21 mouse cellular contexts compared by ENCODE assay signal in genomic region chr9:113782362-113783005, GRCm38 (mm10). TPM values are rescaled to one million over a fixed set of nuclear protein-coding genes. Genes with fewer than 3 reads are reported as not detected.
DNase-seq lines count a peak whose midpoint lies in the region; ATAC-seq lines count a peak whose summit lies in the region.
"Had no signal": no experiment of that assay in that cellular context is flagged by ENCODE, and none has a peak within 500 bp of the region (broad histone marks: within the 10 kb centered on the region; RNA-seq: fewer than 3 reads in every experiment).

No protein-coding gene starts in this region.

- H3K9me3 ChIP-seq in forebrain, embryonic 12.5 days, result no peaks in the 10 kb centered on the region
- no peaks in the 10 kb centered on the region for H3K9me3 ChIP-seq in forebrain, embryonic 16.5 days (ENCODE audit: control insufficient read depth, low read length)
- no peaks in the 10 kb centered on the region for H3K9me3 ChIP-seq in midbrain, embryonic 12.5 days
- H3K9me3 ChIP-seq in midbrain, embryonic 13.5 days, result no peaks in the 10 kb centered on the region
- no peaks in the 10 kb centered on the region for H3K9me3 ChIP-seq in hindbrain, embryonic 12.5 days (replicated peaks)
- H3K9me3 ChIP-seq: embryonic facial prominence, embryonic 10.5 days; heart, embryonic 13.5 days; liver, embryonic 13.5 days; megakaryocyte, embryonic 14.5 days had no signal

- ATAC-seq in forebrain, embryonic 12.5 days (ENCODE audit: low FRiP score), result peak; percentile 30; the same call in 1 of the 2 replicates
- ATAC-seq in forebrain, embryonic 16.5 days, result no peak
- ATAC-seq in midbrain, embryonic 12.5 days (ENCODE audit: low FRiP score, low read depth), result 0 out of 2 replicates have a peak, but pooled peaks have one; percentile 41
- no peak for ATAC-seq in midbrain, embryonic 13.5 days
- peak; percentile 79 for ATAC-seq in megakaryocyte, adult 5-6 weeks (ENCODE audit: poor library complexity, severe bottlenecking)
- no peak for ATAC-seq in hindbrain, embryonic 12.5 days (ENCODE audit: low FRiP score)
- ATAC-seq: CD4-positive, CD25-positive, alpha-beta regulatory T cell, adult 4 months; intestine, postnatal 0 days; Patski had no signal

- no peak overlapping the region for H3K9ac ChIP-seq in forebrain, embryonic 12.5 days
- no peak overlapping the region for H3K9ac ChIP-seq in forebrain, embryonic 16.5 days (replicated peaks; ENCODE audit: low read depth, low read length)
- H3K9ac ChIP-seq in midbrain, embryonic 12.5 days (replicated peaks), result no peak overlapping the region
- H3K9ac ChIP-seq in midbrain, embryonic 13.5 days (replicated peaks), result no peak overlapping the region
- H3K9ac ChIP-seq in hindbrain, embryonic 12.5 days, result no peak overlapping the region
- H3K9ac ChIP-seq: heart, embryonic 13.5 days; liver, embryonic 13.5 days; lung, embryonic 14.5 days had no signal

- H3K27ac ChIP-seq in forebrain, embryonic 12.5 days, result 0 out of 2 replicates have a peak overlapping the region, but pooled peaks have one; percentile 4
- no peak overlapping the region for H3K27ac ChIP-seq in forebrain, embryonic 16.5 days (ENCODE audit: low read length)
- 0 out of 2 replicates have a peak overlapping the region, but pooled peaks have one; percentile 26 for H3K27ac ChIP-seq in midbrain, embryonic 12.5 days (replicated peaks)
- no peak overlapping the region for H3K27ac ChIP-seq in midbrain, embryonic 13.5 days
- H3K27ac ChIP-seq in hindbrain, embryonic 12.5 days, result no peak overlapping the region
- H3K27ac ChIP-seq: embryonic facial prominence, embryonic 10.5 days; heart, embryonic 13.5 days; liver, embryonic 13.5 days had no signal

- peaks cover 14% of the 10 kb centered on the region for H3K4me1 ChIP-seq in forebrain, embryonic 12.5 days
- no peaks in the 10 kb centered on the region for H3K4me1 ChIP-seq in forebrain, embryonic 16.5 days (replicated peaks; ENCODE audit: control insufficient read depth, insufficient read depth, low read length)
- peaks cover 9% of the 10 kb centered on the region; the same call in 1 of the 2 replicates for H3K4me1 ChIP-seq in midbrain, embryonic 12.5 days
- H3K4me1 ChIP-seq in midbrain, embryonic 13.5 days (replicated peaks), result peaks cover 9% of the 10 kb centered on the region
- H3K4me1 ChIP-seq in hindbrain, embryonic 12.5 days, result peaks cover 8% of the 10 kb centered on the region; the same call in 1 of the 2 replicates
- H3K4me1 ChIP-seq: embryonic facial prominence, embryonic 10.5 days; liver, embryonic 13.5 days had no signal

- H3K4me2 ChIP-seq in forebrain, embryonic 12.5 days, result no peak overlapping the region
- H3K4me2 ChIP-seq in forebrain, embryonic 16.5 days (ENCODE audit: low read length), result no peak overlapping the region
- no peak overlapping the region for H3K4me2 ChIP-seq in midbrain, embryonic 12.5 days (replicated peaks)
- no peak overlapping the region for H3K4me2 ChIP-seq in midbrain, embryonic 13.5 days (replicated peaks)
- H3K4me2 ChIP-seq in hindbrain, embryonic 12.5 days (replicated peaks), result no peak overlapping the region
- H3K4me2 ChIP-seq: heart, embryonic 13.5 days; liver, embryonic 13.5 days; lung, embryonic 14.5 days had no signal

- H3K27me3 ChIP-seq in forebrain, embryonic 12.5 days, result no peaks in the 10 kb centered on the region
- no peaks in the 10 kb centered on the region for H3K27me3 ChIP-seq in forebrain, embryonic 16.5 days (replicated peaks; ENCODE audit: control insufficient read depth, insufficient read depth, low read length)
- H3K27me3 ChIP-seq in midbrain, embryonic 12.5 days, result no peaks in the 10 kb centered on the region
- no peaks in the 10 kb centered on the region for H3K27me3 ChIP-seq in midbrain, embryonic 13.5 days
- H3K27me3 ChIP-seq in hindbrain, embryonic 12.5 days, result no peaks in the 10 kb centered on the region
- H3K27me3 ChIP-seq: heart, embryonic 13.5 days; liver, embryonic 13.5 days; megakaryocyte, embryonic 14.5 days; Patski had no signal

- WGBS in forebrain, embryonic 12.5 days, result 38% methylated on average over 4 of the region's 4 CpGs
- 27% methylated on average over 4 of the region's 4 CpGs for WGBS in forebrain, embryonic 16.5 days
- 56% methylated on average over 4 of the region's 4 CpGs for WGBS in midbrain, embryonic 12.5 days
- WGBS in midbrain, embryonic 13.5 days, result 40% methylated on average over 4 of the region's 4 CpGs
- 42% methylated on average over 4 of the region's 4 CpGs for WGBS in hindbrain, embryonic 12.5 days

- H3K4me3 ChIP-seq in forebrain, embryonic 12.5 days (replicated peaks), result no peak overlapping the region
- H3K4me3 ChIP-seq in forebrain, embryonic 16.5 days (replicated peaks; ENCODE audit: low read length), result no peak overlapping the region
- H3K4me3 ChIP-seq in midbrain, embryonic 12.5 days, result no peak overlapping the region
- H3K4me3 ChIP-seq in midbrain, embryonic 13.5 days (replicated peaks), result no peak overlapping the region
- no peak overlapping the region for H3K4me3 ChIP-seq in hindbrain, embryonic 12.5 days
- H3K4me3 ChIP-seq: embryonic facial prominence, embryonic 10.5 days; heart, embryonic 13.5 days; liver, embryonic 13.5 days; megakaryocyte, embryonic 14.5 days had no signal

- H3K36me3 ChIP-seq in forebrain, embryonic 12.5 days (replicated peaks), result no peaks in the 10 kb centered on the region
- H3K36me3 ChIP-seq in forebrain, embryonic 16.5 days (ENCODE audit: control insufficient read depth, insufficient read depth), result no peaks in the 10 kb centered on the region
- H3K36me3 ChIP-seq in midbrain, embryonic 12.5 days, result no peaks in the 10 kb centered on the region
- no peaks in the 10 kb centered on the region for H3K36me3 ChIP-seq in midbrain, embryonic 13.5 days
- H3K36me3 ChIP-seq in hindbrain, embryonic 12.5 days, result no peaks in the 10 kb centered on the region

- no peak for DNase-seq in kidney, adult 18-20 months
- DNase-seq: adrenal gland, postnatal 10 days; cerebellum, adult 9-10 months; gastrocnemius, postnatal 14 days; heart, adult 18-20 months; heart, postnatal 14 days; kidney, postnatal 4 days; liver, embryonic 13.5 days; lung, embryonic 14.5 days had no signal

RNA-seq across cellular contexts. Expression of gene Clasp2, which starts 41.2 kb away (rescaled TPM):
- 81.3 and 84.0 TPM in 2 replicates for polyA plus RNA-seq in forebrain, embryonic 12.5 days (2016; fragmentation: Nextera tagmentation; extraction: Ambion mirVana)
- 138 and 143 TPM in 2 replicates for polyA plus RNA-seq in forebrain, embryonic 16.5 days (2015; fragmentation: Nextera tagmentation; extraction: Ambion mirVana)
- 78.8 and 87.4 TPM in 2 replicates for polyA plus RNA-seq in midbrain, embryonic 12.5 days (2016; fragmentation: Nextera tagmentation; extraction: Ambion mirVana)
- polyA plus RNA-seq in midbrain, embryonic 13.5 days (2015; fragmentation: Nextera tagmentation; extraction: Ambion mirVana), result 108 and 113 TPM in 2 replicates
- 32.2 and 36.0 TPM in 2 replicates for total RNA-seq in megakaryocyte, adult 5-6 weeks (2015)
- total RNA-seq in megakaryocyte, adult 5-6 weeks (2017), result 32.2 and 35.8 TPM in 2 replicates
- polyA plus RNA-seq in hindbrain, embryonic 12.5 days (2016; fragmentation: Nextera tagmentation; extraction: Ambion mirVana), result 84.5 and 89.3 TPM in 2 replicates

Comparison
In these comparisons a context has a peak if more than half of its experiments do, and no peak if none do; other contexts are left out.
1. ATAC-seq: peak in forebrain, embryonic 12.5 days (single experiment), midbrain, embryonic 12.5 days (single experiment) and megakaryocyte, adult 5-6 weeks (single experiment); none in forebrain, embryonic 16.5 days (single experiment), midbrain, embryonic 13.5 days (single experiment) and hindbrain, embryonic 12.5 days (single experiment).
2. H3K27ac ChIP-seq: peak in forebrain, embryonic 12.5 days (single experiment) and midbrain, embryonic 12.5 days (single experiment); none in forebrain, embryonic 16.5 days (single experiment), midbrain, embryonic 13.5 days (single experiment) and hindbrain, embryonic 12.5 days (single experiment).